Mouse (Mus musculus) midbrain, embryonic 16.5 days (tissue): ENCODE data around the gene Rdh14. TPM values are rescaled to one million over a fixed set of nuclear protein-coding genes. Genes with fewer than 3 reads are reported as not detected.

Source experiments
- ATAC-seq: fragments of 200-750 bp; cut with Nextera tagmentation; 2 replicates; pipeline ENCODE4 v1.8.0; 2017; ENCODE audit warnings: moderate TSS enrichment
- H3K27ac ChIP-seq: fragments of 300-500 bp; sonication (generic); 2 replicates; pipeline ENCODE4 v1.5.1; 2014; ENCODE audit warnings: mild to moderate bottlenecking, low read length, mixed read lengths
- H3K27me3 ChIP-seq: fragments of 300-500 bp; sonication (generic); 2 replicates; pipeline ENCODE4 v1.6.1; 2014; ENCODE audit warnings: low read depth, low read length, mixed read lengths; ENCODE audit not compliant: control insufficient read depth, insufficient read depth
- H3K36me3 ChIP-seq: fragments of 300-500 bp; sonication (generic); 2 replicates; pipeline ENCODE4 v1.6.1; 2014; ENCODE audit warnings: mild to moderate bottlenecking, low read length, moderate library complexity, mixed read lengths; ENCODE audit not compliant: control insufficient read depth, insufficient read depth
- H3K4me1 ChIP-seq: fragments of 300-500 bp; sonication (generic); 2 replicates; pipeline ENCODE4 v1.6.1; 2014; ENCODE audit warnings: mild to moderate bottlenecking, low read length, mixed read lengths; ENCODE audit not compliant: control insufficient read depth, insufficient read depth
- H3K4me2 ChIP-seq: fragments of 300-500 bp; sonication (generic); 2 replicates; pipeline ENCODE4 v1.6.1; 2014; ENCODE audit warnings: mild to moderate bottlenecking, low read length, mixed read lengths
- H3K4me3 ChIP-seq: fragments of 300-500 bp; sonication (generic); 2 replicates; pipeline ENCODE4 v1.5.1; 2014; ENCODE audit warnings: low read depth, mild to moderate bottlenecking, low read length, moderate library complexity, mixed read lengths
- H3K9ac ChIP-seq: fragments of 300-500 bp; sonication (generic); 2 replicates; pipeline ENCODE4 v1.6.1; 2014; ENCODE audit warnings: low read depth, low read length, mixed read lengths
- H3K9me3 ChIP-seq: fragments of 300-500 bp; sonication (generic); replicated peaks from 2 replicates; pipeline ENCODE4 v1.6.1; 2014; ENCODE audit warnings: mild to moderate bottlenecking, low read length, mixed read lengths; ENCODE audit not compliant: control insufficient read depth, poor library complexity, severe bottlenecking
- WGBS: fragments of 180-500 bp; shearing (Covaris S2); extraction: QIAGEN DNeasy Blood & Tissue Kit; methylation state at CpG from one replicate; pipeline ENCODE4 v1.1.7; 2014; 5-methylcytosine and 5-hydroxymethylcytosine counted together
- polyA plus RNA-seq: library from polyadenylated mRNA; unstranded; fragments of >200 nt; fragmentation: Nextera tagmentation; extraction: Ambion mirVana; gene quantifications from 2 replicates; pipeline ENCODE4 v1.2.1, GENCODE M21; 2015

Rdh14 gene
- polyA plus RNA-seq, 1 experiment from 2014 or later = 41.3 TPM

GRCm38 (mm10) chr12:10425982-10426863 lies 35.7 kb downstream of the Rdh14 start:
- Histone ChIP-seq H3K4me3 (no peak overlapping the region), H3K9me3 (no peaks in the 10 kb centered on the region), H3K4me1 (no peaks in the 10 kb centered on the region), H3K27me3 (no peaks in the 10 kb centered on the region), H3K36me3 (no peaks in the 10 kb centered on the region), H3K9ac (no peak overlapping the region), H3K4me2 (no peak overlapping the region), H3K27ac (no peak overlapping the region)
- no peak for ATAC-seq
- WGBS = 70% methylated on average over 9 of the region's 9 CpGs

GRCm38 (mm10) chr12:10430999-10431398 lies 40.4 kb downstream of the Rdh14 start:
- Histone ChIP-seq H3K4me3 (no peak overlapping the region), H3K36me3 (no peaks in the 10 kb centered on the region), H3K27ac (no peak overlapping the region), H3K27me3 (no peaks in the 10 kb centered on the region), H3K9me3 (no peaks in the 10 kb centered on the region), H3K4me2 (no peak overlapping the region), H3K4me1 (no peaks in the 10 kb centered on the region), H3K9ac (no peak overlapping the region)
- no peak for ATAC-seq
- 88% methylated on average over 1 of the region's 1 CpGs for WGBS

GRCm38 (mm10) chr12:10438054-10439001 lies 47.8 kb downstream of the Rdh14 start:
- Histone ChIP-seq H3K9ac (no peak overlapping the region), H3K27me3 (0 out of 2 replicates have a peak, but pooled peaks cover 5% of the 10 kb centered on the region), H3K36me3 (no peaks in the 10 kb centered on the region), H3K27ac (no peak overlapping the region), H3K9me3 (no peaks in the 10 kb centered on the region), H3K4me2 (no peak overlapping the region), H3K4me3 (no peak overlapping the region), H3K4me1 (no peaks in the 10 kb centered on the region; the same call in 1 of the 2 replicates)
- 26% methylated on average over 15 of the region's 15 CpGs for WGBS
- peak; percentile 86 for ATAC-seq

- Histone ChIP-seq H3K9me3 (no peaks in the 10 kb centered on the region), H3K4me2 (no peak overlapping the region), H3K27me3 (0 out of 2 replicates have a peak, but pooled peaks cover 5% of the 10 kb centered on the region), H3K4me3 (no peak overlapping the region), H3K4me1 (no peaks in the 10 kb centered on the region; the same call in 1 of the 2 replicates), H3K9ac (no peak overlapping the region), H3K36me3 (no peaks in the 10 kb centered on the region), H3K27ac (no peak overlapping the region)
- 5% methylated on average over 14 of the region's 14 CpGs for WGBS
- ATAC-seq = no peak; the same call in 1 of the 2 replicates
These were observed 49.1 kb downstream of the Rdh14 start for GRCm38 (mm10) chr12:10439483-10440235.

Other genes with a start within 250 kb of the Rdh14 start
- not detected in 2 replicates for gene Nt5c1b, start 20.8 kb upstream of the Rdh14 start, polyA plus RNA-seq